Mouse (Mus musculus) G1E (cell line): ENCODE results near the gene Cpne5. TPM values are rescaled to one million over a fixed set of nuclear protein-coding genes. Genes with fewer than 3 reads are reported as not detected.

ENCODE experiments used
- ATAC-seq: 2 replicates; pipeline ENCODE4 v1.8.0; 2016; ENCODE audit warnings: mild to moderate bottlenecking; ENCODE audit not compliant: insufficient number of reproducible peaks, poor library complexity, low FRiP score, severe bottlenecking; ENCODE audit errors: extremely low read depth
- DNase-seq: peaks from one replicate; pipeline ENCODE4 v3.0.0; 2012; ENCODE audit warnings: low spot score
- H3K27me3 ChIP-seq: 2 replicates; pipeline ENCODE4 v1.6.1; 2012; ENCODE audit warnings: mild to moderate bottlenecking, low read length, inconsistent platforms; ENCODE audit not compliant: insufficient read depth
- H3K36me3 ChIP-seq: replicated peaks from 2 replicates; pipeline ENCODE3; 2012; ENCODE audit warnings: mild to moderate bottlenecking, inconsistent platforms
- H3K4me1 ChIP-seq: 2 replicates; pipeline ENCODE4 v1.6.1; 2012; ENCODE audit warnings: low read depth, low read length, inconsistent platforms, mixed read lengths; ENCODE audit not compliant: insufficient read depth
- H3K4me3 ChIP-seq: 2 replicates; pipeline ENCODE4 v1.5.1; 2012; ENCODE audit warnings: low read depth, mild to moderate bottlenecking, inconsistent platforms, low read length, moderate library complexity, mixed read lengths
- H3K9me3 ChIP-seq: replicated peaks from 2 replicates; pipeline ENCODE4 v1.6.1; 2012; ENCODE audit warnings: inconsistent platforms
- CTCF ChIP-seq: IDR thresholded peaks from 2 replicates; pipeline ENCODE4 v1.5.1; 2012; ENCODE audit warnings: low read depth, low read length, inconsistent platforms, mixed read lengths
- GATA1 ChIP-seq: IDR thresholded peaks from 2 replicates; pipeline ENCODE4 v1.6.1; 2012; ENCODE audit warnings: borderline replicate concordance, low read length, inconsistent platforms, mixed read lengths
- GATA2 ChIP-seq: IDR thresholded peaks from 2 replicates; pipeline ENCODE4 v1.6.1; 2012; ENCODE audit warnings: low read depth, low read length, inconsistent platforms, borderline replicate concordance
- POLR2AphosphoS5 ChIP-seq: IDR thresholded peaks from 2 replicates; pipeline ENCODE4 v1.6.1; 2012; ENCODE audit warnings: low read depth, low read length, inconsistent platforms; ENCODE audit not compliant: insufficient replicate concordance
- TAL1 ChIP-seq: conservative IDR thresholded peaks from 2 replicates; pipeline ENCODE4 v1.6.1; 2012; ENCODE audit warnings: low read depth, low read length, inconsistent platforms, mixed read lengths
- polyA plus RNA-seq: library from polyadenylated mRNA; stranded (reverse); fragments of >175 nt; gene quantifications from 2 replicates; pipeline ENCODE4 v1.2.3, GENCODE M21; 2012
- total RNA-seq, 2 experiments: library from RNA; stranded (forward) in 1 of 2; stranded (reverse) in 1 of 2; fragments of 200-1000 nt in 1 of 2; fragments of >200 nt in 1 of 2; fragmentation: Nextera tagmentation in 1 of 2; gene quantifications; 2 replicates each; pipeline ENCODE4 v1.2.3; 2014 to 2017

Cpne5 gene
- total and polyA plus RNA-seq, 3 experiments: 0.71 to 21.0 (median 2.1) TPM

DNA sequence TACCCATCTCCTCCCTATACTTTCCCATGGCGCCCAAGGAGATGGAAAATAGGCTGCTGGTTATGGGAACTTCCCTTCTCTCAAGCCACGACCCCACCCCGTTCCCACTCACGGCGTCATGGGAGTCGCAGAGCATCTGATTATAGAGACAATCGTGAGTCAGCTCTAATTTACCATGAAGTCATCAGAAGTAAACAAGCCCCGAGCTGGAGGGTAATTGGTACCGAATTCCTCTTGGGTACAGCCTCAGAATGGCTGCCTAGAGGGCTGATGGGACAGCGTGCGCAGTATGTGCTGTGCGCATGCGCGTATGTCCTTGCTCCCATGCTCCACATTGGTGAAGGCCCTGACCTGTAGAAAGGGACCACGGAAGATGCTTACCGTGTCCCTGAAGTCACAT lies 81.6 kb downstream of the Cpne5 start:
- H3K4me3 ChIP-seq: no peak overlapping the region
- H3K27me3 ChIP-seq: peaks cover 56% of the 10 kb centered on the region
- no peak for DNase-seq
- peaks cover 2% of the 10 kb centered on the region for H3K36me3 ChIP-seq
- peaks cover 5% of the 10 kb centered on the region for H3K9me3 ChIP-seq
- no peak for TF ChIP-seq CTCF
- TF ChIP-seq GATA2: no peak
- TF ChIP-seq GATA1: no peak
- no peak for TF ChIP-seq TAL1
- TF ChIP-seq POLR2AphosphoS5: no peak
- peaks cover 64% of the 10 kb centered on the region for H3K4me1 ChIP-seq
- no peak for ATAC-seq

GRCm38 (mm10) chr17:29155355-29156135 lies 82.4 kb downstream of the Cpne5 start:
- peaks cover 63% of the 10 kb centered on the region for H3K4me1 ChIP-seq
- ATAC-seq: no peak
- no peak overlapping the region for H3K4me3 ChIP-seq
- H3K36me3 ChIP-seq: no peaks in the 10 kb centered on the region
- H3K27me3 ChIP-seq: peaks cover 60% of the 10 kb centered on the region
- TF ChIP-seq GATA2 (no peak), TAL1 (no peak), POLR2AphosphoS5 (no peak), GATA1 (no peak), CTCF (no peak)
- DNase-seq: no peak
- no peaks in the 10 kb centered on the region for H3K9me3 ChIP-seq

DNA sequence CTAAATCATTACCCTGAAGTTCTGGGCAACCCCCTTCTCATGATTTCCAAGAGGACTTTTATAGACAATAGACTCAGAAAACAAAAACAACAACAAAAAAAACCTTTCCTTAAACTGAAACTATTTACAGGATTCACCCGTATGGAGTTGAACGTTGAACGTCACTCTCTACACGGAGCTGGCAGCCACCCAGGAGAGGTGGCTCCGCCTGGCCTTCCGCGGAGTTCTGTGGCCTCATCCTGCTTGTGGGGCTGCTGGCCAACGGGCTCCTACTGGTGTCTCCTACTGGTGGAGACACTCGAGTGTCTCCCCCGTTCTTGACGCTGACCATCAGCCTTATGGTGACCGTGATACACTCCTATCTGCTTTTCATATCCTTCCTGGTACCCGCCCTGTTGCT lies 83.7 kb downstream of the Cpne5 start:
- no peak for ATAC-seq
- H3K27me3 ChIP-seq: peaks cover 65% of the 10 kb centered on the region
- DNase-seq: no peak
- peaks cover 53% of the 10 kb centered on the region for H3K4me1 ChIP-seq
- TF ChIP-seq GATA1 (no peak), CTCF (no peak), TAL1 (no peak), GATA2 (no peak), POLR2AphosphoS5 (no peak)
- no peaks in the 10 kb centered on the region for H3K36me3 ChIP-seq
- H3K4me3 ChIP-seq: no peak overlapping the region
- H3K9me3 ChIP-seq: no peaks in the 10 kb centered on the region

DNA sequence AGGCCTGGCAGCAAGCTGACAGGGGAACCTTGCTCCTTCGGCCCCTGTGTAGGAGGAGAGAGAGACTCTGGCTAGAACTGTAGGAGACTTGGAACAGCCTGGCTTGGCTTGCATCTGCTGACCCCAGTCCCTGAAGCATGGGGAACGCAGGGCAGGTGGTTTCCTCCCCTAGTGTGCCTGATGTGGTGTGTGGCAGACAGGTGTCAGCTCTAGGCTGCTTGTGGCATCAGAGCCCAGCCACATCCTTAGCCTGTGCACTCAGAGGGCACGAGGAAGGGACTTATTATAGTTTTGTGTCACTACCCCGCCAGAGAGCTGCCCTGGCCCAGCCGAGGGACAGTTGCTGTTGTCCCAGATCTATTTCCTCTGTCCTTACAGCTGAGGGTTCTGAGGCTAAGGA lies 85.4 kb downstream of the Cpne5 start:
- H3K27me3 ChIP-seq: peaks cover 71% of the 10 kb centered on the region
- H3K4me1 ChIP-seq: peaks cover 41% of the 10 kb centered on the region
- H3K4me3 ChIP-seq: no peak overlapping the region
- DNase-seq: no peak
- no peak for TF ChIP-seq GATA1
- TF ChIP-seq POLR2AphosphoS5: no peak
- no peak for TF ChIP-seq GATA2
- TF ChIP-seq TAL1: no peak
- no peak for TF ChIP-seq CTCF
- no peaks in the 10 kb centered on the region for H3K36me3 ChIP-seq
- ATAC-seq: no peak
- no peaks in the 10 kb centered on the region for H3K9me3 ChIP-seq

- DNase-seq: no peak
- Histone ChIP-seq H3K4me1 (peaks cover 24% of the 10 kb centered on the region), H3K27me3 (peaks cover 71% of the 10 kb centered on the region), H3K4me3 (no peak overlapping the region), H3K36me3 (peaks cover 9% of the 10 kb centered on the region), H3K9me3 (peaks cover 10% of the 10 kb centered on the region)
- TF ChIP-seq TAL1: no peak
- no peak for TF ChIP-seq POLR2AphosphoS5
- TF ChIP-seq GATA1: no peak
- no peak for TF ChIP-seq GATA2
- no peak for TF ChIP-seq CTCF
- ATAC-seq: no peak
Observed at GRCm38 (mm10) chr17:29149766-29150165, 88.2 kb downstream of the Cpne5 start.

GRCm38 (mm10) chr17:29147773-29148172 lies 90.2 kb downstream of the Cpne5 start:
- DNase-seq (no peak), ATAC-seq (no peak)
- TF ChIP-seq GATA1 (no peak), CTCF (no peak), GATA2 (no peak), TAL1 (no peak), POLR2AphosphoS5 (no peak)
- Histone ChIP-seq H3K4me3 (no peak overlapping the region), H3K4me1 (peaks cover 25% of the 10 kb centered on the region), H3K9me3 (peaks cover 10% of the 10 kb centered on the region), H3K27me3 (peaks cover 70% of the 10 kb centered on the region), H3K36me3 (peaks cover 13% of the 10 kb centered on the region)
